Mouse (Mus musculus) left cerebral cortex, postnatal 25 days (tissue): ENCODE measurements around the gene Pdpk1. TPM values are rescaled to one million over a fixed set of nuclear protein-coding genes. Genes with fewer than 3 reads are reported as not detected.

ENCODE experiments used
- DNase-seq, 2 experiments: peaks; one replicate each; pipeline ENCODE4 v3.0.0; 2022; ENCODE audit warnings: low spot score in 2 of 2, mixed read lengths in 1 of 2
- intact Hi-C: fragments of 180-260 bp; cut with DNase I; formaldehyde crosslinking; loops from one replicate; pipeline ENCODE4 v1.15.1; 2025
- total RNA-seq, 2 experiments: library from RNA; stranded (reverse); gene quantifications; 2 replicates each; pipeline ENCODE4 v1.2.3; 2021

Gene Pdpk1
- 100 to 1,000 TPM; 109 to 112 TPM for total RNA-seq

DNA sequence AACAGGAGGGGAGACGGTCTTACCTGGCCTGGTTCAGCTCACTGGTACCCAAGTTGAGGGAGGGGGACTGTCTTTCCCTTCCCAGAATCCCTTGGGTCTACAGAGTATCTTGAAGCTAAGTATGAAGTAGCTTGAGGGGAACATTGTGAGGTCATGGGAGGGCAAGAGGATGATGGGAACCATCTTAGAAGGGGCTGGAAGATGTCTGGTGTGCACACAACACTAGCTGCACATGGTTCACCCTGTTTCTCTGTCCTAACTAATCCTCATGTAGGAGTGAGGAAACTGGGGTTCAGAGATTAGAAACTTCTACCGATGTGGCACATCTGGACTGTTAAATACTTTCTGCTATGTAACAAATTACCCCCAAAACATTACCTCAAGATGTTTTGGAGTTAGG is at the start of gene Pdpk1:
Gene Pdpk1, minus strand, starts transcription at position 101 of the 400 bp plus-strand sequence.
- DNase-seq = no peak
- intact Hi-C loops = loop anchor here (5.0 kb wide), 1 partner anchor 241 kb away; no protein-coding TSS in a partner anchor

DNA sequence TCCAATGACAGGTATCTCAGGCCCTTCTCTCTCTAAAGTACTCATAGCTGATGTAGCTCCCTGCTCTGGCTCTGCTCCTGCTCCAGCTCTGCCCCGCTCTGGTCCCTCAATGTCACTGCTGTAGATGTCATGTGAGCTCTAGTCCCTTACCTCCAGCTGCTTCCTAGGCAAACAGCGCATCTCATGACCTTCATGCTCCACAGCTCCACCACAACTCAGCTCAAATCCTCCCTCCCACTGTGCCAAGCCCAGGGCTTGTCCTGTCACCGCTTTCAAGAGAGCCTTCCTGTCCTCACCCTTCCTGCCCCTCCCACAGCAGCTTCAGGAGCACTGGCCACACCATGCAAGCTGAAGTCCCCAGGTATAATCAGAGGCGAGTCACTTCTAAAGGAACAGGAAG is 49.0 kb upstream of the Pdpk1 start:
- intact Hi-C loops = no loop called here
- DNase-seq = peak in 1 of 2 experiments; percentile 39

DNA sequence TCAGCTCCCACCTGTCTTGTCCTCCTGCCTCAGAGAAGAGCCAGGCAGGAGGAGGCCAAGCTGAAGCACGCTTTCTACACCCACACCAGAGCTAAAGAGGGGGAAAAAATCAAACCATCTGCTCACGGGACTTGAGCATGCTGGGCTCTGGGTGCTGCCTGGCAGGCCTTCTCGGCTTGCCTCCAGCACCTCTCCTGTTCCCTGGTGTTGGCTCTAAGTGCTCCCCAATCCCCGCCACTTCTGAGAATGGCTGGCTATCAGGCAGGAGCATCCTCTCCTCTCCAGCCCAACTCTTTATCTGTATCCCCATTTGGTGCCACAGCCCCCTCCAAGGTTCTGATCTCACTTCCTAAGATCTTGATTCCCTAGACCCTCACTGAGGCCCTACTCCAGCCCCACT is 48.5 kb upstream of the Pdpk1 start:
- intact Hi-C loops = no loop called here

DNA sequence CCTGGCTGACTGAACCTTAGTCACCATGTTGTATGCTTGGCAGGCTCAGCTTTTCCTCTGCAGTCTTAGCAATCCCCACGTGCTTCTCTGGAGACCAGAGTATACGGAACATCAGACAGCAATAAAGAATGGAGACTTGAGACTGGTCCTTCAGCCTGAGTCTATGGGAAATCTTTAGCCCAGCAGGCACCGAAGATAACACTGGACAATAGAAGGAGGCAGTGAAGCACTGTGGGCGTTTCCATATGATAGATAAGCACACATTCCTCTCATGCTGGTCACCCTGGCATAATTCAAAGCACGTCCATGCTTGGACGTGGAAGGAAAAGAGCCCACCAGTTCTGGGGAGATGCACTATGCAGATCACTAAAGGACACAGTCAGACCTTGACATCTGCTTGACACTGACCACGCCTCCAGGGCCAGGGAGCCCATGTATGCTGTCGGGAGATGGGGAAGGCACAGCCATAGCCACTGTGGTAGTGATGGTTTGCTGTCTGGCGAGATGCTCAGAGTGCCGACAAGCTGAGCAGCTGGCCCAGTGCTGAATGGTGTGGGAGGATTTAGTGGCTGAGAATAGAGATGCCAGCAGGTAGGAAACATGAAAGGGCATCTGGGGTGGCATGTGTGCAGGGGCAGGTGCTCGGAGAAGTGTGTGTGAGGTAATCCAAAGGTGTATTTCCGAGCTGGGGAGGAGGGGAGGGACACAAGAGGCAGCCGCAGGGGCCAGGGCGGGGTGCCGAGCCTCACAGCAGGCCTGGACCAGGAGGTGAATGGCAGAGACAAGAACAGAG is 46.5 kb upstream of the Pdpk1 start:
- peak in 1 of 2 experiments; percentile 77 for DNase-seq
- intact Hi-C loops = no loop called here

More for the DNA sequence above, 48.5 kb upstream of the Pdpk1 start:
- DNase-seq = peak; percentile 69 to 94

DNA sequence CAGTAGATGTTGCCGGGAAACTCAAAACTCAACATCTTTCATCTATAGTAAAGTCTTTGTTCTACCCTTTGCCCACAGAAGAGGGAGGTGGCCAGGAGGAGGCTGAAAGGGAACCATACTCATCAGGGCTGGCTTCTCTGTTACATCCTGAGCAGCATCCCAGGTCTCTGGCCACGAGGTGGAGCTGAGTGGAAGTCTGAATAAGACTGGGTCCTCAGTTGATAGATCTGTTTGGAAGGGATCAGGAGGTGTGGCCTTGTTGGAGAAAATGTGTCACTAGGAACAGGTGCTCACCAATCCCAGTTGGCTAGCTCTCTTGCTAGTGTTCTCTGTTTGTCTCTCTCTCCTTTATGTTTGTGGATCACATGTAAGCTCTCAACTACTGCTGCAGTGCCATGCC is 44.6 kb upstream of the Pdpk1 start:
- no peak for DNase-seq
- intact Hi-C loops = no loop called here

DNA sequence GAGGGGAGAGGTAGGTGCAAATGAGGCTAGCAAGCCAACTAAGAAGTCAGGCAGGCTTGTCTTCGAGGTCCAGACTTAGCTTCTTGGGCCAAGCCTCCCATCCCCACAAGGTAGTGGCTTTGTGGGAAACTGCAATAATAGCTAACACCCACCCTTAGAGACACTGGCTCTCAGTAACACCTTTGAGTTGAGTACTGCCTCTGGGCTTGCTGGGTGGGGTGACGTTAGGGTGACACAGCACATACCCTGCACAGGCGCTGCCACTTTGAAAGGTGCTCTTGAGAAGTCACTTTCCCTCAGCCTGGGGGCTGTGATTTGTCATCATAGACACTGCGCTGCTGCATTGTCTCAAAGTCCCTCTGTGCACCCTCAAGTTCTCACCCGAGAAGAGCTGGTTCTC is 43.0 kb upstream of the Pdpk1 start:
- intact Hi-C loops = no loop called here
- no peak for DNase-seq

DNA sequence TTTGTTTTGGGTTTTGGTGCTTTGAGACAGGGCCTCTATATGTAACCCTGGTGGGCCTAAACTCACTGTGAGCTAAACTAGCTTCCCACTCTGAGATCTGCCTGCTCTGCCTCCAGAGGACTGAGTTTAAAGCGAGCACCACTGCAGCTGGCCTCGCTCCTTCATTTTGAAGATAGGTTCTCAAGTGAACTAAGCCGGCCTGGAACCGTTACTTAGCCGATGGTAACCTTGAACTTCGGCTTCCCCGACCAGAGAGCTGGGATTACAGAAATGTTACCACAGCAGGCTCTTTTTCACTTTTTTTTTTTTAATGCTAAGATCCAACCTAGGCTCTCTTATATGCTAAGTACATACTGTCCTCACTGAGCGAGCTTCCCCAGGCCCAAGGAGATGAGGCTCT is 42.5 kb upstream of the Pdpk1 start:
- intact Hi-C loops = no loop called here
- DNase-seq = no peak

DNA sequence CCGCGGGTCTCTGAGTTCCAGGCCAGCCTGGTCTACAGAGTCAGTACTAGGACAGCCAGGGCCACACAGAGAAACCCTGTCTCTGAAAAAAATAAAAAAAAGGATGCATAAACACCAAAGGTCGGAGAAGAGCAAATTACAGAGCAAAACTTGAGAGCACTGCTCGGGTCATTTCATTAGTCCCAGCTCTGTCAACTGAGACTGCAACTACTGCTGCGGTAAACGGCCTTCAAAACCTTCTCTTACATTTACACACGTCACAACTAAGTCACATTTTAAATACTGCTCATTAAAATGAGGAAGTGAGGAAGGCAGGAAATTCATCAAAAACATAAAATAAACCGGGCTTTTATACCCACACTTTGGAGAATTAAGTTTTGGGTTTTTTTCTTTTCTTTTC is 42.1 kb upstream of the Pdpk1 start:
- intact Hi-C loops = no loop called here

DNA sequence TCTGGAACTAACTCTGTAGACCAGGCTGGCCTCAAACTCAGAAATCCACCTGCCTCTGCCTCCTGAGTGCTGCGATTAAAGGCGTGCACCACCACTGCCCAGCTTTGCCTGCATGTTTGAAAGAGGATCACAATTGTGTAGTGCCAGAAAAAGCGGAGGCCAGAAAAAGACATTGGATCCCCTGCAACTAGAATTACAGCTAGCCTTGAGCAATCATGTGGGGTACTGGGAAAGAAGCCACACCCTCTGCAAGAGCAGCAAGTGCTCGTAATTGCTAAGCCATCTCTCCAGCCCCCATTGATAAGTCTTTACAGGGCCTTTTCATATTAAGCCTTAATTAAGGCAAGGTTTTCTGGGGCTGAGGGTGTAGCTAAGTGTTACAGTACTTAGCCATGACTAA is 40.8 kb upstream of the Pdpk1 start:
- no peak for DNase-seq
- intact Hi-C loops = no loop called here

More for the DNA sequence above, 42.1 kb upstream of the Pdpk1 start:
- DNase-seq = no peak

DNA sequence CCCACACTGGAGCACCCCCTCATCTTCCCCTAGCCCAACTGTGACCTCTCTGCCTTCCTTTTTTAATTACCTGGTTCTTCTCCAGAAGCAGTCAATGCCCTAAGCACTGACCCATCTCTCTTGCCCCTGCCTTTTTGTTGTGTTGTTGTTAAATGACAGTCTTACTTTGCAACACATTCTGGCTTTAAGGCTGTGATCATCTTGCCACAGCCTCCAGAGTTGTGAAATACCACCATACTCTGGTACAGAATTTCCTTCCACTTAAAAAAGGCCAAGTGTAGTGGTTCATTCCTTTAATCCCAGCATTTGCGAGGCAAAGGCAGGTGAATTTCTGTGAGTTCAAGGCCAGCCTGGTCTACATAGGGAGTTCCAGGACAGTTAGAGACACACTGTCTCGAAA is 40.2 kb upstream of the Pdpk1 start:
- DNase-seq = no peak
- intact Hi-C loops = no loop called here

DNA sequence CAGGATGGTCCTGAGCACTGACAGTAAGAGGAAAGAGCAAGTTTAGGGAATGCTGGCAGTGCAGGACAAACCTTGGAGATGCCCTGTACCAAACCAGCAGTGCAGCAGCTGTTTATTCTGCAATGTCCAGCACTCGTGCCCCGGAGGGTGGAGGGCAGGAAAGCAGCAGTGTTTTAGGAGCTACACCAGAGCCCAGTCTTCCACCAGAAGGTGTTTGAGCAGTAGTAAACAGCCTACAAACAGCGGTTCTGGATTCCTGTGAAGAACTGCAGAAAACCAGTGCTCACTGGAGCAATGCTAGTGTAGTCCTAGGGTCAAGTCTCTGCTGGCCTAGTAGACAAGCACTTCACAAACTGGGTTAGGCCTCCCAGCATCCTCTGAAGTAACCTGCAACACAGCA is 23.5 kb upstream of the Pdpk1 start:
- no peak for DNase-seq
- intact Hi-C loops = loop anchor here (5.0 kb wide), 1 partner anchor 133 kb away; no protein-coding TSS in a partner anchor

DNA sequence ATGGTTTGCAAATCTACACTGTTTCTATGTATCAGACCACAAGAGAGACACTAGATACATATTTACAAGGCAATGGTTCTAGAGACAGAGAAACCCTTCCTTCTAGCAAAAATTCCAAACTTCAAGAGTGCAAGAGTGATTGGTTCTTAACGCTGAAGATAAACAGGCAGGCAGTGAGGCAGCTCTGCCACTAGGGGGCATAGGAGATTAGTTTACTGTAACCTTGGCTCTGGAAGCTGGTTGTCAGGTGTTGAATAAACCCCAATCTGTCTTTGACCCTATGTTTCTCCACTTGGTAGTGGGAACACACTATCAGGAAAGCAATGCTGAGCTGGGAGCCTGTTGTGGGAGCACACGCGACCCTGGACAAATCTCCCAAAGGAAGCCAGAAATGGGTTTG is 22.7 kb upstream of the Pdpk1 start:
- intact Hi-C loops = loop anchor here (2.0 to 5.0 kb wide), 2 partner anchors 134 to 217 kb away; no protein-coding TSS in a partner anchor
- peak; percentile 74 to 81 for DNase-seq

DNA sequence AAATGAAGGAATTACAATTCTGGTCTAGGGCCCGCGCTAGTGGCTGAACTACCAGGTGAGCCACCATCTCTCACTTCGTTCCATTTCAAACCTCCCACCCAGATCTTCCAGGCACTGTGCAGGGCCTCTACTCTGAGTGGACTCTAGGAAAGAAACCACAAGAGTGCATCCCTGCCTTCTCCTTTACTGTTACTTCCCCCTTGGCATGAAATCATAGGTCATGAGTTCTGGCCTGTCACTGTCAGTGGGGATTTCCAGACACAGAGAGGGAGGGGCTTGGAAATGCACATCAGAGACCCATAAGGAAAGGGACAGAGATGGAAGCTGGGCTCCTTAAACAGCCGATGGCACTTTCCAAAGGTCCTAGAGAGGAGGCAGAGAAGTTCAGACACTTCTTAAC is 21.0 kb upstream of the Pdpk1 start:
- intact Hi-C loops = loop anchor here (2.0 to 5.0 kb wide), 2 partner anchors 136 to 219 kb away; no protein-coding TSS in a partner anchor
- DNase-seq = no peak

DNA sequence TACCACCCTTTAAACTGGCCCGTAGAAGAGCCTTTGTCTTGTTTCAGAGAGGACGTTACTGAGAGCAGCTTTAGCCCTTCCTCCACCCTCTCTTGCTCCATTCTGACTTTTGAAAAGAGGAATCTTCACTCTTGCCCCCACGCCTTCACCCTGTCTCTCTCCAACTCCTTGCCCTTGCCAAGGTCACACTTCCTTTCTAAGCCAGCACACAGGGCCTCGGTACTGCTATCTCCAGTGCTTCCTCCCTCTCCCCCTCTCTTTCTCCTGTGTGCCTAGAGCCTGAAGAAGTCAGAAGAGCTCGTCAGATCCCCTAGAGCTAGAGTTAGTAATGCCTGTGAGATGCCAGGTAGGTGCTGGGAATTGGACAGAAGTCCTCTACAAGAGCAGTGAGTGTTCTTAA is 20.0 kb upstream of the Pdpk1 start:
- intact Hi-C loops = loop anchor here (5.0 kb wide), 1 partner anchor 137 kb away; no protein-coding TSS in a partner anchor
- DNase-seq = no peak

DNA sequence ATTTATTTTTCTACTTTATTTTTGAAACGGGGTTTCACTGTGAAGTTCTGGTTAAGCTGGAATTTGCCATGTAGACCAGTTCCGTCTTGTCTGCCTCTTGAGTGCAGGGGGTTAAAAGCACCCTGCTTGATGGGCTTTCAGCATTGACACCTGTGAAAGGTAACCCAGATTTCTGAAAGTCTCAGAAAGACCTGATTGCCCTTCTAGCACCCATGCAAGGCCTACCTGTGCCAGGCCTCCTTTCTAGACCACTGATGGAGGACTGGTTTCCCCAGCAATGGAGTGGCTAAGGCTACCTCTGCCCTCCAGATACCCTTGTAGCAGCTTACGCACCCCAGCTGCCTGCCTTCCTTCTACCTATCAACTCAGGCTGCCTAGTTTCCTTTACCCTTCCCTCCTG is 19.4 kb upstream of the Pdpk1 start:
- intact Hi-C loops = loop anchor here (5.0 kb wide), 1 partner anchor 137 kb away; no protein-coding TSS in a partner anchor

DNA sequence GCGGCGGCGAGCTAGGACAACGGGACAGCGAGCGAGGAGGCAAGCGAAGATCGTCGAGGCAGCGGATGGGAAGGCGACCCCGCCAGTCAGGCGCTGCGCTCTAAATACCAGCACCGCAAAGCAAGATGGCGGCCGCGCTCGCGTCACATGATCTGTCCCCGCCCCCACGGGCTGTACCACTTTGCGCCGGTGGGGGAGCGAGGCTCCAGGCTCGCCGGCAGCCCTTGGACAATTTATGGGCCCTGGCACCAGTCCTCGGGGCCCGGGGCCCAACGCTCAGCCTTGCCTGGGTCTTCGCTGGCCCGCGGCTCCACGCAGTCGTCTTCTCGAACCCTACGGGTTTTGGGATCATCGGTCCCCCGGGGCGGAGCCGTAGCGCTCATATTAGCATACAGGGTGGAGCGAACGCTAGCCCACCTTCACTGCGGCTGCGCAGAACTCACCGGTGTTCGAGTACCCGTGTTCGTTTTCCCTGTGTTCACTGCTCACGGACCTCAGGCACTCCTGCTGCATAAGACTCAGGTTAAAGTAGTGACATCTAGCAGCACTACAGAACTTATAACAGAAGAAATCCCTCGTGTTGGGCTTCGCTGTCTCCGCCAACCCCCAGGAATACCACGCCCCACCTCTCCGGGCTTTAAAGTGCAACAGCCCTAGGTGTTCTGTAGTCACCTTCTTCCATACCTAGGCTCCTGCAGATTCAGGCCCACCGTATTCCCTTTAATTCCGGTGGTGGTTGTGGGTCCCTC is 18.8 kb upstream of the Pdpk1 start, which contains the start of gene Atp6v0c:
Gene Atp6v0c, minus strand, starts transcription at position 386 of the 749 bp plus-strand sequence.
- intact Hi-C loops = loop anchor here (2.0 to 5.0 kb wide), 3 partner anchors 81 to 181 kb away; partner anchors contain the start of genes Abca17, Abca3 and Ccnf
- DNase-seq = peak; percentile 97

More for the DNA sequence above, 19.4 kb upstream of the Pdpk1 start:
- no peak for DNase-seq

DNA sequence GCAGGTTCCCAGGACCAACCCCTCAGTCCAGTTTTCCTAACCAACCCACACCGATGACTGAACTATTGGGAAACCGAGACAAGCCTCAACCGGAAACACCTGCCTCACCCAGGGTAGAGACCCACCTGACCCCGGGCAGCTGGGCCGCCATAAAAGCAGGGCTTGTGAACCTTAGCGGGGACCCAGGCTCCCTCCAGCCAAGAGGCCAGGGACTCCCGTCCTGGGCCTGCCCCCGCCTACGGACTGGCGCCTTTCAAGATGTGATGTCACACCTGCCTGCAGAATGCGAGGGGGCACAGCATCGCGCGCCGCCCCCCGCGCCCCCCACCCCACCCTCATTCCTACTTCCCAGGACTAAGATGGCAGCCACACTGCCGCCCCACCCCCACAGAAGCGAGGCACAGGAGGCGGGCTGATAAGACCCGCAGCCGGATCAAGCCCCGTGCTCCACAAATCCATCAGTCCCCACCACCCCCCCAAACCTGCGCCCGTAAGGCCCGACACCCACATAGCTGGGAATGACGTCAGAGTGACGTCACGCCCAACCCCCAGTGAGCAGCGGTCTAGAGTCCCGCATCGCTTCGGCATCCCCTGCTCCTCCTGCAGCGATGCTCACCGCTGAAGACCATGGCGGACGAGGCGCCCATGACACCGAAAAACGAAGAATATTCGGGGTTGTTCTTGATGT is 18.0 kb upstream of the Pdpk1 start:
- DNase-seq = peak; percentile 78 to 80
- intact Hi-C loops = loop anchor here (2.0 kb wide), 2 partner anchors 82 to 182 kb away; partner anchors contain the start of genes Abca17, Abca3 and Ccnf

DNA sequence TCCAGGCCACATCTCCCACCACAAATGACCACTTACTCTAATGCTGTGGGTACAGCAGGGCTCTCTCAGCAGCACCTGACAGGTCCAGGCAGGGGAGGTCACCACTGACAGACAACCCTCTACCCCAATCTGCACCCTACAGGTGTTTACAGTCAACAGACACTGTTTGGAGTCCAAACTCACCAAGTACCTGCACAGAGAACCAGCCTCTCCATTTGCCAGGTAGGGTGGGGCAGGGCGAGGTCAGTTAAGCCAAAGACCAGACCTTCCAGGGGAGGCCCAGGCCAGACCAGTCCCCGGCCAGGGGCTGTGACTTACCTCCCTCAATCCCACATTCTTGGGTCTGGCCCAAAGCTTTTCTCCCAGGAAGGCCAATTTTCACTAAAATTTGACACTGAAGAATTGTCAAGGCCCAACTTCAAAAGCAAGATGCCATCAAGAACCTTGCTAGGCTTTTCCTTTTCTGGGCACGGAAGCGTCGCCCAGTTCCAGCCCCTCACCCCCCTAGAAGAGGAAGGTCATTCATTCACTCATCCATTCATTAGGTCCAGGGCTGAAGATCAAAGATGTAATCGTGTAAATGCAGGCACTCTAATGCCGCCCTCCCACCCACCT is 17.3 kb upstream of the Pdpk1 start:
- intact Hi-C loops = loop anchor here (2.0 kb wide), 2 partner anchors 83 to 183 kb away; partner anchors contain the start of genes Abca17, Abca3 and Ccnf
- DNase-seq = no peak

DNA sequence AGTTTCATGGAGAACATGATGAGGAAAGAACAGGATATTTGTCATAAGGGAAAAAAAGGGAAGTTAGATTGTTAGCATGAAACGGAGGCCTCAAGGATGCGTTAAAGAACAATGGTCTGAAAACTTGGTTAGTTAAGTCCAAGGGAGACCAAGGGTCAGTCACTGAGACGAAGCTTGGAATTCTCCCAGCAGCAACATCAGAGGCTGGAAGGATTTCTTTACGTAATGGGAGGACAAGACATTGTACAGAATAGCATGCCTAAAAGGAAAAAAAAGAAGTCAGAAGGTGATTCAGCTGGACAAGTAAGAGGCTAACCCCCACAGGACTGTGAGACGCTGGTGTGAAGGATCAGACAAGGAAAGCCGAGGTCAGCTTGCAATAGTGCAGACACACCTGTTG is 16.4 kb upstream of the Pdpk1 start:
- intact Hi-C loops = no loop called here
- no peak for DNase-seq
